Mouse (Mus musculus): ENCODE results near the gene Dnajc11. TPM values are rescaled to one million over a fixed set of nuclear protein-coding genes. Genes with fewer than 3 reads are reported as not detected.

Gene Dnajc11
- total and polyA plus RNA-seq, 2 experiments from 2014 or later: 75.9 to 88.5 TPM

- TF ChIP-seq CTCF (IDR thresholded peaks at IDR 0.05): peak; percentile 91
- 0 out of 2 replicates have a peak, but pooled peaks have one; percentile 56 for ATAC-seq (ENCODE audit: low FRiP score)
- H3K4me3 ChIP-seq (ENCODE audit: low read depth, low read length): no peak overlapping the region
- no peaks in the 10 kb centered on the region for H3K9me3 ChIP-seq (ENCODE audit: low read length)
- DNase-seq (ENCODE audit: low spot score): peak; percentile 78
- peak overlapping the region; percentile 36 for H3K4me2 ChIP-seq (ENCODE audit: low read depth, low read length, poor library complexity, severe bottlenecking)
- no peaks in the 10 kb centered on the region for H3K27me3 ChIP-seq (ENCODE audit: insufficient read depth, low read length)
- no peak overlapping the region for H3K27ac ChIP-seq (ENCODE audit: low read depth, low read length)
- H3K36me3 ChIP-seq (ENCODE audit: insufficient read depth, low read length): no peaks in the 10 kb centered on the region
- H3K4me1 ChIP-seq (ENCODE audit: insufficient read depth, low read length): no peaks in the 10 kb centered on the region; the same call in 1 of the 2 replicates
- 22% methylated on average over 16 of the region's 16 CpGs for WGBS
- H3K9ac ChIP-seq (replicated peaks; ENCODE audit: low read length, poor library complexity, severe bottlenecking): no peak overlapping the region
These were observed 13.4 kb upstream of the Dnajc11 start for GRCm38 (mm10) chr4:151919900-151920643.

- Histone ChIP-seq H3K4me3 (ENCODE audit: low read depth, low read length) (no peak overlapping the region), H3K9ac (replicated peaks; ENCODE audit: low read length, poor library complexity, severe bottlenecking) (no peak overlapping the region), H3K27me3 (ENCODE audit: insufficient read depth, low read length) (no peaks in the 10 kb centered on the region), H3K9me3 (ENCODE audit: low read length) (no peaks in the 10 kb centered on the region), H3K4me1 (ENCODE audit: insufficient read depth, low read length) (no peaks in the 10 kb centered on the region), H3K27ac (ENCODE audit: low read depth, low read length) (no peak overlapping the region), H3K36me3 (ENCODE audit: insufficient read depth, low read length) (no peaks in the 10 kb centered on the region), H3K4me2 (ENCODE audit: low read depth, low read length, poor library complexity, severe bottlenecking) (no peak overlapping the region)
- ATAC-seq (ENCODE audit: low FRiP score) (no peak), DNase-seq (ENCODE audit: low spot score) (no peak)
- TF ChIP-seq CTCF (IDR thresholded peaks at IDR 0.05): no peak
- 100% methylated on average over 3 of the region's 3 CpGs for WGBS
These were observed 11.4 kb upstream of the Dnajc11 start for GRCm38 (mm10) chr4:151922124-151922523.

GRCm38 (mm10) chr4:151932576-151933504, 651 bp upstream of the Dnajc11 start:
- no peak for TF ChIP-seq CTCF (IDR thresholded peaks at IDR 0.05)
- ATAC-seq (ENCODE audit: low FRiP score): peak; percentile 78; the same call in 1 of the 2 replicates

GRCm38 (mm10) chr4:151934215-151934572, 703 bp downstream of the Dnajc11 start:
- Histone ChIP-seq H3K27ac (ENCODE audit: low read depth, low read length) (peak overlapping the region; percentile 64; the same call in 1 of the 2 replicates), H3K4me1 (ENCODE audit: insufficient read depth, low read length) (peaks cover 7% of the 10 kb centered on the region; the same call in 1 of the 2 replicates), H3K4me2 (ENCODE audit: low read depth, low read length, poor library complexity, severe bottlenecking) (peak overlapping the region; percentile 97), H3K27me3 (ENCODE audit: insufficient read depth, low read length) (no peaks in the 10 kb centered on the region), H3K9me3 (ENCODE audit: low read length) (no peaks in the 10 kb centered on the region), H3K9ac (replicated peaks; ENCODE audit: low read length, poor library complexity, severe bottlenecking) (peak overlapping the region; percentile 93), H3K36me3 (ENCODE audit: insufficient read depth, low read length) (no peaks in the 10 kb centered on the region), H3K4me3 (ENCODE audit: low read depth, low read length) (peak overlapping the region; percentile 100)
- WGBS: under 1% methylated on average over 23 of the region's 23 CpGs
- ATAC-seq (ENCODE audit: low FRiP score): no peak
- DNase-seq (ENCODE audit: low spot score): no peak
- TF ChIP-seq CTCF (IDR thresholded peaks at IDR 0.05): no peak

More at GRCm38 (mm10) chr4:151932576-151933504, 651 bp upstream of the Dnajc11 start:
- no peak for DNase-seq (ENCODE audit: low spot score)
- Histone ChIP-seq H3K4me2 (ENCODE audit: low read depth, low read length, poor library complexity, severe bottlenecking) (peak overlapping the region; percentile 97), H3K9ac (replicated peaks; ENCODE audit: low read length, poor library complexity, severe bottlenecking) (no peak overlapping the region), H3K4me3 (ENCODE audit: low read depth, low read length) (no peak overlapping the region), H3K9me3 (ENCODE audit: low read length) (no peaks in the 10 kb centered on the region), H3K27me3 (ENCODE audit: insufficient read depth, low read length) (no peaks in the 10 kb centered on the region), H3K27ac (ENCODE audit: low read depth, low read length) (no peak overlapping the region), H3K36me3 (ENCODE audit: insufficient read depth, low read length) (no peaks in the 10 kb centered on the region), H3K4me1 (ENCODE audit: insufficient read depth, low read length) (peaks cover 7% of the 10 kb centered on the region; the same call in 1 of the 2 replicates)
- WGBS: 75% methylated on average over 13 of the region's 13 CpGs

- TF ChIP-seq CTCF (IDR thresholded peaks at IDR 0.05): no peak
- no peaks in the 10 kb centered on the region for H3K9me3 ChIP-seq (ENCODE audit: low read length)
- WGBS: 92% methylated on average over 13 of the region's 13 CpGs
- H3K27me3 ChIP-seq (ENCODE audit: insufficient read depth, low read length): no peaks in the 10 kb centered on the region
- H3K4me2 ChIP-seq (ENCODE audit: low read depth, low read length, poor library complexity, severe bottlenecking): no peak overlapping the region
- no peak for DNase-seq (ENCODE audit: low spot score)
- no peaks in the 10 kb centered on the region for H3K36me3 ChIP-seq (ENCODE audit: insufficient read depth, low read length)
- no peak overlapping the region for H3K9ac ChIP-seq (replicated peaks; ENCODE audit: low read length, poor library complexity, severe bottlenecking)
- H3K4me3 ChIP-seq (ENCODE audit: low read depth, low read length): no peak overlapping the region
- H3K4me1 ChIP-seq (ENCODE audit: insufficient read depth, low read length): peaks cover 7% of the 10 kb centered on the region; the same call in 1 of the 2 replicates
- no peak for ATAC-seq (ENCODE audit: low FRiP score)
- no peak overlapping the region for H3K27ac ChIP-seq (ENCODE audit: low read depth, low read length)
These were observed 4.0 kb downstream of the Dnajc11 start for GRCm38 (mm10) chr4:151937441-151937840.
